Mouse (Mus musculus) 3134 (cell line): ENCODE results near the gene Pin1.
"Not testable (repeated sequence)": the region's sequence is repeated elsewhere in the genome, so short reads cannot be mapped to it uniquely, and the experiment has no call there.

Source experiments
- DNase-seq: peaks from one replicate; pipeline ENCODE4 v3.0.0-alpha.2; 2011; ENCODE audit warnings: low spot score; ENCODE audit not compliant: insufficient read length; ENCODE audit errors: extremely low read depth

Gene Pin1

DNA sequence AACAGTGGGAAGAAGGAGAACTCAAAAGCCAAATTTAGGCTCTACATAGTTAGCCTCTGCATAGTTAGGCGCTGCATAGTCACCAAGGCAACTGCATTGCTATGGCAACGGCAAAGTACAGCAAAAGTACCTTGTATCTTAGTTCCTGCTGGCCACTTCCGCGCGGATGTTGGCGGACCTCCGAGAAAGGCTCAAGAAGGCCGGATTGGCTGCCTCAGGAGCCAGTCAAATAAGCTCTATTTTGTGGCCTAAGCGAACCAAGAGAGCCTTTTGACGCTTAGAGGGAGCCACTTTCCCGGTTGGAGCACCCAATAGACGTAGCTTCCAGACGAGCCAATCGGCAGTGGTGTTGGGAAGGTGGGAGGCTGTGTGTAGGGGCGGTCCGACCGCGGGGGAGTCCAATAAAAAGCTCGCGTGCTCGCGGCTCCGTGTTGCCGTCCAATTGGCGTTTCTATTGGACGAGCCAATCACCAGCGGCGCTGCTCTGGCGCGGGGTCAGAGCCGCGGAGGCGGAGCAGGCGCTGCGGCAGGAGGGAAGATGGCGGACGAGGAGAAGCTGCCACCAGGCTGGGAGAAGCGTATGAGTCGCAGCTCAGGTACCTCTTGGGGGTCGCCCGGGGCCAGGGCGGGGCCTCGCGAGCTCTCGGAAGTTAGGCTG is at the start of gene Pin1:
Pin1 (plus strand) TSS at position 494 of the 658 bp plus-strand sequence.
- peak; percentile 98 for DNase-seq

DNA sequence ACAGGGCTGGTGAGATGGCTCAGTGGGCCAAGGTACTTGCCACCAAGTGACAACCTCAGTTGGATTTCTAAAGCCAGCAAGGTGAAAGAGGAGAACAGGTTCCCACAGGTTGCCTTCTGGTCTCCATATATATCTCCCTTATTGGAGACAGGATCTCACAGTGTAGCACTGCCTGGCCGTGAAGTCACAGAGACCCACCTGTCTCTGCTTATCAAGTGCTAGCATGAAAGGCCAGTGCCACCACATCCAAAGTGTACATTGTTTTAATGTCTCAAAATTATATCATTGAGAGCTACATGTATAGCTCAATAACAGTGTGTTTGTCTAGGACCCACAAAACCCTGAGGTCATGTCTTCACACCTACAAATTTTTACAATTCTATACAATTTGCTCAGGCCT is 45.6 kb upstream of the Pin1 start:
- DNase-seq = no peak

DNA sequence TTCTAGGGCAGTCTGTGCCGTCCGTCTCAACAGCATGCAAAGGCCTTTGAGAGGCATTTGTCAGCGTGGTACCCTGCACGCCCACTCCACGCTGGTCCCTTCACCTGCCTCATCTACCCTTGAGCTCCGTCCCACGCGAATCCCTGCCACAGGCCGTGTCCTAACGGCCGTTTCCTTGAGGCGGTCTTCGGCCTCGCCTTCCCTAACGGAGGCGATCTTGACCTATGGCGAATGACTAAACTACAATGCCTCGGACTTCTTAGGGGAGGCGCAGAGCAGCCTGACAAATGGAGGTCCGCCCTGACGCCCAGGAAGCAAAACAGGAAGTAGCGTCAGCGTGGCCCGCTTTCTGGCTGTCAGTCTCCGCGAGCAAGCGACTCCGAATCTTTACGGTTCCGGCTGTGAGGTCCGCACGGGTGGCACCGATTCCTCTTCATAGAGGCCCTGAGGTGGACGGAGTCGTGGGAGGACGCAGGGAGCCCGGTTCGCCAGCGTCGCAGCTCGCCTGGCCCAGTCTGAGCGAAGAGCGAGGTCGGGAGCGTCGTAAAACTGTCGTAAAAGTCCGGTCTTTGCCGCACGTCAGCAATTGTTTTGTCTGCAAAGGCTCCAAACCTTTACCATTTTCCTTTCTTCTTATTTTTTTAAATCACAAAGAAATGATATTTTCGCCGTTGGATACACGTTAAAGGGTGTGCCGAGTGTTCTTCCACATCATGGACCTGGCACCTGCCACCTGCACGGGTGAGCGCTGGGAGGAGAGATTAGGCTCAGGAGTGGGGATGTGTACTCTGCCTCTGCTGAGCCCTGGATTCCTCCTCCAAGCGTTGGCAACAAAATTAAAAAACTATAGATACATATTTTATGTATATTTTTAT is 44.6 kb upstream of the Pin1 start:
- DNase-seq = peak; percentile 95

DNA sequence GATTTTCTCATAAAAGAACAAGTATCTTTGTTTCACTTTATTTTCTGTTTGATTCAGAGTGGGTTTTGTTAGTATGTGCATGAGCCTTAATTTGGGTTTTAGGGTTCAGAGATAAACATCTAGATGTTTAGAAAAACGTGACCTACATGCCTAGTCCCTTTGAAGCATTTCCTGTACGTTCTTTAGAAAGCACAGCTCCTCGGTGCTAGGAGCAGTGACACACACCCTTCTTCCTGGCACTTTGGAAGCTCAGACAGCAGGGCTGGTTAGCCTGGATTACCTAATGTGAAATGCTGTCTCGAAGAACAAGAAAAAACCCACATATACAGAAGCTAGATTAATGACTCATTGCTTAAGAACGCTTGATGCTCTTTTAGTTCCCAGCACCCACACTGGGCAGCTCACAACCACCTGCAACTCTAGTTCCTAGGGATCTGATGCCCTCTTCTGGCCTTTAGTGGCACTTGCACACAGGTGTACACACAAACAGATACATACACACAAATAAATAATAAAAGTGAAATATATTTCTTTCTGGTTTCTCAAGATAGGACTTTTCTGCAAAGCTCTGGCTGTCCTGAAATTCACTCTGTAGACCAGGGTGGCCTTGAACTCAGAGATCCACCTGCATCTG is 41.9 kb upstream of the Pin1 start:
- no peak for DNase-seq

DNA sequence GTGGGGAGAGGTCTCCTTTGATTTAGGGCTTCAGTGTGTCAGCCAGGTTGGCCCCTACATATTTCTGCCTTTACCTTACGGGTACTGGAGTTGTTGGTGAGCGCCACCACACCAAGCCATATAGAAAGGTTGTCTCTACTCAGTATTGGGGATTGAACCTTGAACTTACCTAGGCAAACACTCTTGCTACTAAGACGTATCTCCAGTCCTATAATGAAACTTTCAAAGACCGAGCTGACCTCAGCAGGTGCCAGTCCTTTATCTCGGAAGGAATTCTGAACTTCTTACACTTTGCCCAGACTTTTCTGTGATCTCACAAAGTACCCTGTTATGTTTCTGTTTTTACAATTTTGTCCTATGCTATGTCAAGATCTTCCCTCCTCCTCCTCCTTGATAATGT is 39.9 kb upstream of the Pin1 start:
- DNase-seq = no peak

DNA sequence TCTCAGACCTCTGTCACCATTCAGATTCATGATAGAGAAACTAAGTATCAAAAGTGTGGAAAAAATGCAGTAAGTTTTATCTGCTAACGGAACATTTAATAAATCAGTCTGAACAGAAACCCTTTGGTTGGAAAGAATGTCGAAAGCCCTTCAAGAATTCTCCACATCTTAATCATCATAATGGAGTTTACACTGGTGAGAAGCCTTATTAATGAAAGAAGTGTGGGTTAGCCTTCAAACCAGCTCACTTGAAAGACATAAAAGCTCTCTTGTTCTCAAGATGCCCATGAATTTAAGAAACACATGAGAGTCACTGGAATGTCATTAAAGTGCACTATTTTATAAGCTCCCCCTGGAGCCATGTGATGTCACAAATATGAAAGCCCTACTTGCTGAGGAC is 35.2 kb upstream of the Pin1 start:
- DNase-seq = no peak

DNA sequence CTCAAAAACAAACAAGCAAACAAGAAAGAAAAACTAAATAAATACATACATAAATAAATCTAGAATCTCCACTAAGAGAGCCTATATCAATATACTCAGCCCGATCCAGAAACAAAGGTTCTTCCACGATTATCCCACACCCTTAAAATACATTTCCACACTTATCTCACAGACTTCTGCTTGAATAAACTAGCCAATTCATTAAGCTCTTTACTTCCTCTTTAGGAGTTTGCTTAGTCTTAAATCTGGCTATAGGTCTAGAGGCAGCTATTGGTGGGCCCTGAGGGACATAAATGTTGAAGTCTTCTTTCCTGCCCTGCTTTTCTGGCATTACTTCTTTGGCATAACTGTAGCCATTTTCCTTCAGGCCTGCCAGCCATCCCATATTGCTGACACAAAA is 20.6 kb upstream of the Pin1 start:
- DNase-seq = no peak

DNA sequence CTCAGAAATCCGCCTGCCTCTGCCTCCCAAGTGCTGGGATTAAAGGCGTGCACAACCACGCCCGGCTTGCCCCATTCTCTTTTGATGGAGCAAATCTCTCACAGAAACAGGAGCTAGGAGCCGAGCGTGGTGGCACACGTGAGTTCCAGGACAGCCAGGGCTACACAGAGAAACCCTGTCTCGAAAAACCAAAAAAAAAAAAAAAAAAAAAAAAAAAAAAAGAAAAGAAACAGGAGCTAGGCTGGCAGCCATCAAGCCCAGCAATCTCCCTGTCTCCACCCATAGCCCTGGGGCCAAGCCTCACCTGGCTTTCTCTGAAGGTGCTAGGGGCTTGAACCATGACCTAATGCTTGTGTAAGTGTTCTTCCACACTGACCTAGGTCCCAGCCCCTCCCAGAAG is 16.2 kb upstream of the Pin1 start:
- not testable (repeated sequence) for DNase-seq

DNA sequence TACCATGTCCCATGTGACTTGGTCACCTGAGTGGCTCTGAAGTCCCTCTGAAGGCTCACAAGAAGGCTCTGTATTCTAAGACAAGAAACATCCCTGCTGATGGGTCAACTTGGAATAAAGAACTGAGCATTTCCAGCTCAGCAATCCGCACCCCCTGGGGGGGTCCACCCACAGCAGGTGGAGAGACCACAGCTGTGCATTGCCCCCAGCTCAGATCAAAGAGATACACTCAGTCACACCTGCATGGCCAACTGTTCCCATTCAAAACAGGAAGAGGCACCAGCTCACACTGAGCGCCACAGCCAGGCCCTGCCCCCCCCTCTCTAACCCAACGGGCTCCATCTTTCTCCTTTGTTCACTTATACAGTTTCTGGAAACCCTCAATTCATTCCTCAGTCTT is 15.6 kb upstream of the Pin1 start:
- DNase-seq = no peak

DNA sequence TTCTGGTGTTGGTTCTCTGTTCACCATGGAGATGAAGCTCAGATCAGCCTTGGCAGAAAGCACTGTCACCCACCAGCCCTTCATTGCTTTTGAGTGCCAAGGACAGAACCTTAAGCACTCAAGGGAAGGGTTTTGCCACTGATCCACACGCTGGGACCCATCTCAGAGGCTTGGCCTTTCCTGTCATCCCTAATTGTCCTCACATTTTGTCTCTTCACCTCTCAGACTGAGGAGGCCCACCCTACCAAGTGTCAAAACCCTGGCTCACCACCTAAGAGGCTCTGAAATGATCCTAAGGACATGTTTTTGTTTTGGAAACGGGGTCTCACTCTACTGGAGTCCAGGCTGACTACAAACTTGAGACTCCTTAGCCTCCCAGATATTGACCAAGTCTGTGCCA is 15.1 kb upstream of the Pin1 start:
- no peak for DNase-seq

DNA sequence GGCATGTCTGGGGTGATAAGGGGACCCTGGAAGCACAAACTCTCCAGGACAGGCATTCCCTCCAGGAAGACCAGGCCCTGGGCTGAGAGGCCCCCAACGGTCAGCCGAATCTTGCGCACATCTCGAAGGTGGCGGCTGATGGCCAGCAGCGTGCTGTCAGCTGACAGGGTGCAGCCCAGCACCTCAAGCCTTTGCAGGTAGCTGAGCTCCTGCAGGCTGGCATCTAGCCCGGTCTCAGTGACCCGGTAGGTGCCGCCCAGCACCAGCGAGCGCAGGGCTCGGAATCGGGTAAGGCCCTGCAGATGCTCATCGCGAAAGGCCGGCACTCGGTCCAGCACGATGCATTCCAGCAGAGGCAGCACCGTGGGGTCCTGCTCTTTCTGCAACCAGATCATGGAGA is 13.3 kb upstream of the Pin1 start:
- DNase-seq = no peak

DNA sequence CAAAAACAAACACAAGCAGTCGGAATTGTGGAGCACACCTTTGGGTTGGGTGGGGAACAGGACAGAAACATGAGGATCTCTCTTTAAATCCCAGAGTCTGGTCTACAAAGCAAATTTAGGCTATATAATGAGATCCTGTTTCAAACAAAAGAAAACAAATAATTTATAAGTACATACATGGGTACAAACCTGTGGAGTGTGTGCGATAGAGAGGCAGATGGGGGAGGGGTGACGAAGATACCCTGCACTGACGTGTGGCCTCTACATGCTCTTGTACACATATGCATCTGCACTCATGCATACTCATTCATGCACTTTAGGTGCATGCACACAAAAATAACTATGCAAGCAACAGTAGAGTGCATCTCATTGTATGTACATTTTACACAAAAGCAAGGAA is 12.4 kb upstream of the Pin1 start:
- DNase-seq = no peak

DNA sequence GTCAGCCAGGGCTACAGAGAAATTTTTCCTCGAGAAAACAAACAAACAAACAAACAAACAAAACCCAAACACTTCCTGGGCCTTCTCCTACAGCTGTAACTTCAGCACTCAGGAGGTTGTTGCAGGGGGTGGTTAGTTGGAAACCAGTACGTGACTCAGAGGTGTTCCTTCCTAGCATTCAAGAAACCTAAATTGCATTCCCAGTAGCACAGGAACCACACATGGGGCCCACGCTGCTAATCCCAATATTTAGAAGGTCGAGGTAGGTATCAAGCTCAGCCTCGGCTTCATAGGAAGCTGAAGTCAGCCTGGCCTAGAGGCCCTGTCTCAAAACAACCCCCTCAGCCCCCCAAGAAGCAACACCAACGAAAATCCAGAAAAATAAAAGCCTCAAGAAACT is 10.4 kb upstream of the Pin1 start:
- DNase-seq = no peak

DNA sequence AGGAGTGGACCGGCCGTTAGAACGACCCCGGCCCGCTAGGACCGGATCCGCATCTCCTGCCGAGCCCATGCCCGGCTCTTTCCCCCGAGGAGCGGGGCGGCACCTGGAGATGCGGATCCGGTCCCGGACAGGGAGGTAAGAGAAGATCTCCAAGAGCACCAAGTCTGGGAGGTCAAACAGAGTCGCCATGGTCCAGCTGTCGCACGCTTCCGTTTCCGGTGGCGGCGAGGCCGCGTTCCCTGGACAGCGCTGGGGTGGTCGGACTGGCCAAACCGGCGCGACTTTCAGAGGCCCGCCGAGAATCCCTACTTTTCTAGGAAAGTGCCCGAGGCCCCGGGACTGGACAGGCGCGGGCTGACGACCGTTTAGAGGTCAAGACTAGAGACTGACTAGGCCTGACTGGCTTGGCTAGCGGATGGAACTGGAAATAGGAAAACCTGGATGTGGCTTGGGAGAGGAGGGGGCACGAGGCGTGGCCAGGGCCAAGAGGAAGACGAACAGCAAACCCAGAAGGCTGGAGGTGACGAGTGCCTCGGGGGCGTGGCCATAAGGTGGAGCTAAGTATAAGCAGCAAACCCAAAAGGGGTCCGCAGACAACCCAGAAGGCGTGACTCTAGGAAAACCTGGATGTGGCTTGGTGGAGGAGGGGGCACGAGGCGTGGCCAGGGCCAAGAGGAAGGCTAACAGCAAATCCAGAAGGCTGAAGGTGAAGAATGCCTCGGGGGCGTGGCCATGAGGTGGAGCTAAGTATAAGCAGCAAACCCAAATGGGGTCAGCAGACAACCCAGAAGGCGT is 9.6 kb upstream of the Pin1 start, which contains the start of gene Ubl5:
Ubl5 (plus strand) TSS at position 778 of the 795 bp plus-strand sequence.
- peak; percentile 90 for DNase-seq

DNA sequence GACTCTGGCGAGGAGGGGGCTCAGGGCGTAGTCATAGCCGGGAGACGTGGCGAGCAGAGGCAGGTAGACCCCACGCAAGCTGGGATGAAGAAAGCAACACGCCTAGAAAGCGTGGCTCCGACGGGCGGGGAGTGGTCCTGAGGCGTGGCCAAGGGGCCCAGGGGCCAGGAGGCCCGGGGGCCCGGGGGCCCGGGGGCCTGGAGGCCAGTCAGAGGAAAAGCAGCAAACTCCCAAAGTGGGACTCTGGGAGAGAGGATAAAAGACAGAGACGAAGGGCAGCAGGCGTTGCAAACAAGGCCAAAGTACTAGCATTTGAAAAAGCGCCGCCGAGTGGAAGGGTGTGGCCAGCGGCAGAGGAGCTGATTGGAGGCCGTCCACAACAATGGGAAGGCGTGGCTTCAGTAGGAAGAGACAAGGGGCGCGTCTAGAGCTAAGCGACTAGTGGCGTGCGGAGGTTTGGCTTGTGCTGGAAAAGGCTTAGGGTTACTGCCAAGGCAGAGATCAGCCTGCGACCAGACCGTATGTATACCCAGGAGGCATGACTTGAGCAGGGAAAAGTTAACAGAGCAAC is 8.9 kb upstream of the Pin1 start:
- no peak for DNase-seq

DNA sequence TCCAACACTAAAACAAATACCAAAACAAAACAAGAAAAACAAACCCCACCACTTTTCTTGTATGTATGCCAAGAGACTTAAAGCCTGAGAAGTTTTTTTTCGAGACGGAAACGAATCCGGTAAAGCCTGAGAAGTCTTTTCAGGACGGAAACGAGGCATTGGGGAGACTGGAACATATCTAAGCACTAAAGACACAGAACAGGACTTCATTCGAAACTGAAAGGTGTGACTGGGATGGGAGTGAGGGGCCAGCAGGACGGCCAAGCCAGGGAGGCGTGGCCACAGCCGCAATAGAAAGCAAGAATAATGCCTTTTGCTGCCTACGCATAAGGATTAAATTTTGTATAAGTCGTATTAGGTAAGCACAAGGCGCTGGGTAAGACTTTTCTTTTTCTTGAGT is 8.1 kb upstream of the Pin1 start:
- DNase-seq = no peak

DNA sequence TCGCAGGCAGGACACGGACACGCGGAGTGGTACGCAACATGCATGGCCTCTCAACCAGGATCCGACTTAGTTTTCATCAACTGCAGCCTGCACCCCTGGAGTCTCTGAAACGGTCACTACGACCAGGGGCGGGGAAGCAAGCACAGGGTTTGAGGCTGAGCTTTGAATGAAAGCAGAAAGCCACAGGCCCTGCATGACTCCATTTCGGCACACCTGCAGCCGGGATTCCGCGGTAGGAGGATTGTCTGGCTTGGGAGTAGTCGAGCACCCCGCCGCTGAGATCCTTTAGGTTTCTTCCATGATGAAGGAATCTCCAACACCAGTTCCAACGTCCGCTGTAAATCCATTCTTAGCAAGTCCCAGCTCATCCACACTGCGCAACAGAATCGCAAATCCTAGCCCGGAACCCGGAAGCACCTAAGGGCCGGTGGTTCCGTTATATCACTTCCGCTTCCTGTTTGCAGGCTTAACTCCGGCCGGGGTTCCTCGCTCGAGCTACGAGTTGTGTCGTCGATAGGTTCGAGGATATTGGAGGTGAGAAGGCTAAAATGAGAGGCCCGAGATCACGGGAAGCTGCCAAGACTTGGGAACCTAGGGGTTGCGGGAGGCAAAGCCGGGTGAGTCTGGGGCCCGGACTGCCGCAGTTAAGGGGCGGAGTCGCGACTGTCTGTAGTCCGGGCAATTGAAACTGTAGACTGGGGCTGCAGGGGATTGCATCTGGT is 7.4 kb upstream of the Pin1 start, which contains the start of gene Fbxl12:
Fbxl12 (minus strand) TSS at position 408 of the 722 bp plus-strand sequence.
- peak; percentile 73 for DNase-seq

DNA sequence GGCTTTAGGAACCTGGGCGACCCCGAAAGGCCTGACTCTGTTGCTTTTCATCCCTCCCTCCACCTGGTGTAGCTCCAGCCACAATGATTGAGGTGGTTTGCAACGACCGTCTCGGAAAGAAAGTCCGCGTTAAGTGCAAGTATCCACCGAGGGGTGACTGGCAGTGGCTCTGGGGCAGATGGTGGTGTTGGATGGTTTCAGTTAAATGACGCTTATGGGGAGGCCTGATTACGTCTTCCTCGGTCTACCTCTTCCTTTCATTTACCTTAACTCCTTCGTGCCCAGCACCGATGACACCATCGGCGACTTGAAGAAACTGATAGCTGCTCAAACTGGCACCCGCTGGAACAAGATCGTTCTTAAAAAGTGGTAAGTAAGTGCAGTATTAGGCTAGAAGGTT is 6.8 kb upstream of the Pin1 start:
- DNase-seq = no peak

DNA sequence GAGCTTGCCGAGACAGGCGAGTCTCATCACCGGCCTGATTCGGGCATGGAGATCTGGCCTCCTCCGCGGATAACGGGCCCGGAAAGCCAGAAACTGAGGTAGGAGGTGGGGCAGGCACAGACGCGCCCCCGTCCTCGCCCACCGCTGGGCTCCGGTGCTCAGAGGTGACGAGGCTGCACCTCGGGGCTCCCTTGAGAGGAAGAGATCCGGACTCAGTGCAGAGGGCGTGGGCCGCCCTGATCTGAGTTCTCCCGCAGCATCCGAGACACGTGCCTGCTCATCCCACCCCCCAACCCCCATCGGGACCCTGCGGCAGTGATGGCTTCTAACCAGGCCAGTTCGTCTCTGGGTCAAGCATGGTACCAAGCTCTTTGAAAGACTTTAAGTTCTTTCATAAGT is 364 bp downstream of the Pin1 start:
- no peak for DNase-seq

DNA sequence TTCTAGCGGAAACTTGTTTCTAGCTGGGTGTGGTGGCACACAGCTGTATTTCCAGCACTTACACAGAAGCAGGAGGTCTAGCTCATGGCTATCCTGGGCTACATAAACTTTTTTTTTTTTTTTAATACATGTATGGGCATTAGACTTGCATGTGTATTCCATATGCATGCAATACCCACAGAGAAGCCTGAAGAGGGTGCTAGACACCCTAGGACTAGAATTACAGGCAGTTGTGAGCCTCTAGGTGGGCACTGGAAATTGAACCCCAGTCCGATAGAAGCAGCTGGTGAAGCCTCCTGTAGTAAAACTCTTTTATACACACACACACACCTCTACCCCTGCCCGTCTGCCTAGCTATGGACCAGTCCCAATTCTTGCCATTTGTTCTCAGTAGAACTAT is 2.0 kb downstream of the Pin1 start:
- DNase-seq = no peak
